8 mouse cellular contexts compared by ENCODE assay signal in the genomic region with DNA sequence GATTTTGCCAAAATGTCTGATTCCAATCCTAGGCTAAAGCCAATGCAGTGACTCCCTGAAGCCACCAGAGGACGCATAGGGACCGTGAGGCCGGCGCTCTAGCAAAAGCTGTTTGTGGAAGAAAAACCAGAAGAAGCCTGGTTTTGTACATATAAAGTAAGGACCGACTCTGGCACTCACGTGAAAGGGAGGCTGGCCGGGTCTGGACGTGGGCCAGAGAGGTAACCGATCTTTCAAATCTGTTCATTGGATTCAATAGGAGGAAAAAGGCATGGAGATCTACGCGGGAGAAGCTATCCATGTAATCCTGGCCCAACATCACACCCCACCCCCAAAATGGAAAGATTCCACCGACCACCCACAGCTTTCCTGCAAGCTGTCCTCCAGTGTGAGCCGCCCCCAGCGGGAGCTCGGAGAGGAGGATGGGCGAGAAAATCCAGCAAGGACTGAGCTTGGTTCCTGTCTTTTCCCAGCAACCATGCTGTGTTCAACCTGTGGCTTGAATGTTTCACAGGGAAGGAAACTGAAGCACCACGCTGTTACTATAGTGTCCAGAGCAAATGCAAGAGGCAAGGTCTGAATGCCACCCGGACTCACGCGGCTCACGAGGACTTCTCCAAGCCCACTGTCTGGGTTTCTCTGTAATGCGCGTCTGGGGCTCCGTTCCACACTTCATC. TPM values are rescaled to one million over a fixed set of nuclear protein-coding genes. Genes with fewer than 3 reads are reported as not detected.
DNase-seq lines count a peak whose midpoint lies in the region; ATAC-seq lines count a peak whose summit lies in the region.

No protein-coding gene starts in this region.

- H3K36me3 ChIP-seq in intestine, embryonic 15.5 days, result no peaks in the 10 kb centered on the region

- H3K9ac ChIP-seq in intestine, embryonic 15.5 days, result peak overlapping the region; percentile 40

- WGBS in intestine, embryonic 15.5 days, result 10% methylated on average over 24 of the region's 24 CpGs

- intact Hi-C loops in left cerebral cortex, postnatal 10 days (cut with DNase I), result loop anchor here (1.0 kb wide), 1 partner anchor 105 kb away; no protein-coding TSS in a partner anchor

- peak overlapping the region; percentile 33 for H3K4me3 ChIP-seq in intestine, embryonic 15.5 days (replicated peaks)

- DNase-seq in gastrocnemius, adult 18-20 months (ENCODE audit: low spot score), result peak; percentile 32
- no peak for DNase-seq in gastrocnemius, postnatal 25 days
- peak; percentile 56 to 74 for DNase-seq in cerebellum, postnatal 25 days
- peak; percentile 72 to 74 for DNase-seq in frontal cortex, postnatal 25 days (ENCODE audit: low spot score in 2 of 2)
- DNase-seq in left cerebral cortex, postnatal 10 days (ENCODE audit: extremely low spot score in 1 of 2, low spot score in 2 of 2), result peak; percentile 86 to 91
- peak; percentile 86 for DNase-seq in right cerebral cortex, postnatal 25 days

- H3K4me1 ChIP-seq in intestine, embryonic 15.5 days (replicated peaks), result no peaks in the 10 kb centered on the region

- H3K9me3 ChIP-seq in intestine, embryonic 15.5 days, result no peaks in the 10 kb centered on the region

- peak overlapping the region; percentile 74 for H3K4me2 ChIP-seq in intestine, embryonic 15.5 days (replicated peaks)

- no peaks in the 10 kb centered on the region for H3K27me3 ChIP-seq in intestine, embryonic 15.5 days (replicated peaks)

- peak overlapping the region; percentile 39 for H3K27ac ChIP-seq in intestine, embryonic 15.5 days

- peak; percentile 84 for ATAC-seq in intestine, embryonic 15.5 days
- ATAC-seq in megakaryocyte progenitor cell, adult 5-6 weeks (replicated peaks; ENCODE audit: poor library complexity), result peak; percentile 97

RNA-seq across cellular contexts. Expression of a gene that starts 12.6 kb away (rescaled TPM):
- total RNA-seq in gastrocnemius, adult 18-20 months (2021), result not detected
- not detected for total RNA-seq in gastrocnemius, postnatal 25 days (2021)
- polyA plus RNA-seq in intestine, embryonic 15.5 days (2015; fragmentation: Nextera tagmentation; extraction: Ambion mirVana), result 0.05 TPM in 1 of 2 replicates, not detected in the other
- 10 to 100 TPM; 19.9 to 20.2 TPM for total RNA-seq in left cerebral cortex, postnatal 10 days (2021)
- not detected in 2 replicates for total RNA-seq in megakaryocyte progenitor cell, adult 5-6 weeks (2015)
- total RNA-seq in megakaryocyte progenitor cell, adult 5-6 weeks (2017), result not detected in 2 replicates

RNA-seq across cellular contexts. Expression of a gene that starts 39.4 kb away (rescaled TPM):
- total RNA-seq in gastrocnemius, adult 18-20 months (2021), result not detected
- not detected for total RNA-seq in gastrocnemius, postnatal 25 days (2021)
- 0.05 TPM in 1 of 2 replicates, not detected in the other for polyA plus RNA-seq in intestine, embryonic 15.5 days (2015; fragmentation: Nextera tagmentation; extraction: Ambion mirVana)
- total RNA-seq in left cerebral cortex, postnatal 10 days (2021), result 1 to 10 TPM; 4.9 to 5.9 TPM
- not detected in 2 replicates for total RNA-seq in megakaryocyte progenitor cell, adult 5-6 weeks (2015)
- total RNA-seq in megakaryocyte progenitor cell, adult 5-6 weeks (2017), result not detected in 2 replicates

Comparison
In these comparisons a context has a peak if more than half of its experiments do, and no peak if none do; other contexts are left out.
1. RNA of a gene that starts 12.6 kb away (total RNA-seq): 19.9 to 20.2 TPM in left cerebral cortex, postnatal 10 days; not detected in gastrocnemius, adult 18-20 months, not detected in gastrocnemius, postnatal 25 days and not detected in megakaryocyte progenitor cell, adult 5-6 weeks; every median in the first group is over 10 times any median in the second.
2. RNA of a gene that starts 39.4 kb away (total RNA-seq): 4.9 to 5.9 TPM in left cerebral cortex, postnatal 10 days; not detected in gastrocnemius, adult 18-20 months, not detected in gastrocnemius, postnatal 25 days and not detected in megakaryocyte progenitor cell, adult 5-6 weeks; every median in the first group is over 4 times any median in the second.